Mouse (Mus musculus) heart, adult 2 months (tissue): ENCODE data around the gene Frem1.

Experiments used
- CTCF ChIP-seq: fragments of 200-600 bp; IDR thresholded peaks from 2 replicates; pipeline ENCODE4 v1.8.1; 2022; ENCODE audit warnings: antibody characterized with exemption, mild to moderate bottlenecking, moderate library complexity
- EP300 ChIP-seq: fragments of 200-500 bp; IDR thresholded peaks from 2 replicates; pipeline ENCODE4 v1.6.1; 2011; ENCODE audit warnings: low read depth, low read length, control low read depth; ENCODE audit not compliant: insufficient read depth

DNA sequence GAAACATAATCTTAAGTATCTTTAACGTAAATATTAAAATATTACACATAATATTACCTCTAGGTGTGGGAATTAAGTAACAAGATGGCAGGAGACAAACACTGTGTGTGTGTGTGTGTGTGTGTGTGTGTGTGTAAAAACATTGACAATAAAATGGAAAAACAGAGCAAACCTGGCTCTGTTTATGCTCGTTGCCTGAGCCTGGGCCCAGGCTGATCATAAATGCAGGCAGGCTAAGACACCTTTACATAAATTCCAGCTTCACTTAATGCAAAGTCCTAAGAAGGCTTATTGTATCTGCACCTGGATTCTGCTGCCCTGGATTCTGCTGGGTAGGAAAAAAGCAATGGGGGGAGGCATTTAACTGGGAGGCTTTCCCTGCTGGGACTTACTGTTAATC is 160.6 kb downstream of the Frem1 start:
- no peak for TF ChIP-seq CTCF
- no peak for TF ChIP-seq EP300
